Mouse (Mus musculus) kidney, adult 2 months (tissue): Measurements from ENCODE around the gene Insrr.

Experiments
- CTCF ChIP-seq: fragments of 200-500 bp; conservative IDR thresholded peaks from 2 replicates; pipeline ENCODE4 v1.5.1; 2011; ENCODE audit warnings: low read depth, mild to moderate bottlenecking, control low read depth, low read length, moderate library complexity, mixed read lengths; ENCODE audit not compliant: insufficient read depth, insufficient read length
- POLR2A ChIP-seq: fragments of 200-500 bp; IDR thresholded peaks from one replicate; pipeline ENCODE4 v1.6.1; 2011; ENCODE audit warnings: low read depth, low read length, control low read depth

GRCm38 (mm10) chr3:87846186-87846585 lies 49.4 kb downstream of the Insrr start:
- no peak for TF ChIP-seq CTCF
- TF ChIP-seq POLR2A, result no peak
